Mouse (Mus musculus) bone marrow macrophage, adult 2 months (primary cell): ENCODE results near the gene Zfp691.

ENCODE experiments used
- CTCF ChIP-seq: IDR thresholded peaks from 2 replicates; pipeline ENCODE4 v1.5.1; 2012; ENCODE audit warnings: low read depth, mild to moderate bottlenecking, low read length, moderate library complexity
- POLR2A ChIP-seq: IDR thresholded peaks from 2 replicates; pipeline ENCODE4 v1.6.1; 2012; ENCODE audit warnings: mild to moderate bottlenecking, low read depth, low read length, borderline replicate concordance

DNA sequence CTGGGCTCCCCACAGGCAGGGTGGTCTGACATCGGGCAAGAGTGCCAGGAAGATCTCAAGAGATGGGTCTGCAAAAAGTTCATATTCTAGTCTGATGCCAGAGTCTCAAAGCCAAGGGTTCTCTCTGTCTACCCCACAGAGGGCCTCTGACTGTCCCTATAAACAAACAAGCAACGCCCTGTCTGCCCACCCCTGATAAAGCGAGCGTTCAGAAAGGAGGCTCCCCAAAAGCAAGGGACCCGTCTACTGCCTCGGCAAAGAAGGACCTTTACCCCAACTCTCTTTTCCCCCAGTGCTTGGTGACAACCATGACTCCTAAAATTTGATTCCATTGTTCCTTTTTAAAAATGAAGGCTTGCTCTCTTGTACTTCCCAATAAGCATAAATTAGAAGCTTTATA is 15.9 kb upstream of the Zfp691 start, which contains the start of gene Ermap:
- TF ChIP-seq CTCF (no peak), POLR2A (no peak)
